Mouse (Mus musculus) hindbrain, embryonic 14.5 days (tissue): ENCODE measurements around the gene Cwc25. TPM values are rescaled to one million over a fixed set of nuclear protein-coding genes. Genes with fewer than 3 reads are reported as not detected.
A peak's percentile ranks its signal among the peaks of the same experiment; 100 is the strongest.

Experiments used
- ATAC-seq: fragments of 200-750 bp; cut with Nextera tagmentation; 2 replicates; pipeline ENCODE4 v1.8.0; 2017; ENCODE audit warnings: moderate number of reproducible peaks, mild to moderate bottlenecking, moderate TSS enrichment, moderate library complexity; ENCODE audit not compliant: low FRiP score
- DNase-seq: peaks from one replicate; pipeline ENCODE4 v3.0.0-alpha.2; 2015; ENCODE audit warnings: low spot score
- H3K27ac ChIP-seq: fragments of 300-500 bp; sonication (generic); 2 replicates; pipeline ENCODE4 v1.5.1; 2014; ENCODE audit warnings: mild to moderate bottlenecking, moderate library complexity
- H3K27me3 ChIP-seq: fragments of 300-500 bp; sonication (generic); 2 replicates; pipeline ENCODE4 v1.6.1; 2014; ENCODE audit warnings: mild to moderate bottlenecking, low read length, mixed read lengths; ENCODE audit not compliant: control insufficient read depth, insufficient read depth
- H3K36me3 ChIP-seq: fragments of 300-500 bp; sonication (generic); replicated peaks from 2 replicates; pipeline ENCODE4 v1.6.1; 2014; ENCODE audit not compliant: control insufficient read depth, insufficient read depth
- H3K4me1 ChIP-seq: fragments of 300-500 bp; sonication (generic); replicated peaks from 2 replicates; pipeline ENCODE4 v1.6.1; 2014; ENCODE audit warnings: antibody characterized with exemption, low read length, mixed read lengths; ENCODE audit not compliant: control insufficient read depth, insufficient read depth
- H3K4me2 ChIP-seq: fragments of 300-500 bp; sonication (generic); replicated peaks from 2 replicates; pipeline ENCODE4 v1.6.1; 2014; ENCODE audit warnings: mild to moderate bottlenecking, moderate library complexity
- H3K4me3 ChIP-seq: fragments of 300-500 bp; sonication (generic); replicated peaks from 2 replicates; pipeline ENCODE4 v1.5.1; 2014; ENCODE audit warnings: mild to moderate bottlenecking, low read length
- H3K9ac ChIP-seq: fragments of 300-500 bp; sonication (generic); 2 replicates; pipeline ENCODE4 v1.6.1; 2014
- H3K9me3 ChIP-seq: fragments of 300-500 bp; sonication (generic); 2 replicates; pipeline ENCODE4 v1.6.1; 2016; ENCODE audit warnings: low read length; ENCODE audit not compliant: control insufficient read depth
- WGBS: fragments of 180-500 bp; shearing (Covaris S2); extraction: QIAGEN DNeasy Blood & Tissue Kit; methylation state at CpG from one replicate; pipeline ENCODE4 v1.1.7; 2014; 5-methylcytosine and 5-hydroxymethylcytosine counted together
- polyA plus RNA-seq: library from polyadenylated mRNA; unstranded; fragments of >200 nt; fragmentation: Nextera tagmentation; extraction: Ambion mirVana; gene quantifications from 2 replicates; pipeline ENCODE4 v1.2.1, GENCODE M21; 2014

The Cwc25 gene
- polyA plus RNA-seq, 1 experiment from 2014 or later, result 11.2 TPM

GRCm38 (mm10) chr11:97779968-97780701 is 13.8 kb upstream of the Cwc25 start:
- Histone ChIP-seq H3K9me3 (no peaks in the 10 kb centered on the region), H3K27ac (no peak overlapping the region), H3K4me2 (peak overlapping the region; percentile 86), H3K36me3 (peaks cover 57% of the 10 kb centered on the region), H3K4me3 (0 out of 2 replicates have a peak overlapping the region, but pooled peaks have one; percentile 92), H3K27me3 (no peaks in the 10 kb centered on the region), H3K9ac (peak overlapping the region; percentile 98), H3K4me1 (peaks cover 19% of the 10 kb centered on the region; the same call in 1 of the 2 replicates)
- DNase-seq, result no peak
- ATAC-seq, result no peak
- 87% methylated on average over 2 of the region's 2 CpGs for WGBS

- 95% methylated on average over 1 of the region's 1 CpGs for WGBS
- Histone ChIP-seq H3K36me3 (peaks cover 61% of the 10 kb centered on the region), H3K27me3 (no peaks in the 10 kb centered on the region)
Observed at GRCm38 (mm10) chr11:97778918-97779317, 12.6 kb upstream of the Cwc25 start.

GRCm38 (mm10) chr11:97777129-97777529 is 10.8 kb upstream of the Cwc25 start:
- WGBS, result 53% methylated on average over 2 of the region's 2 CpGs
- Histone ChIP-seq H3K4me1 (peaks cover 15% of the 10 kb centered on the region; the same call in 1 of the 2 replicates), H3K4me3 (no peak overlapping the region), H3K27ac (no peak overlapping the region), H3K9me3 (no peaks in the 10 kb centered on the region), H3K36me3 (peaks cover 61% of the 10 kb centered on the region), H3K27me3 (no peaks in the 10 kb centered on the region), H3K9ac (no peak overlapping the region), H3K4me2 (no peak overlapping the region)
- DNase-seq (peak; percentile 35), ATAC-seq (peak; percentile 27; the same call in 1 of the 2 replicates)

More at GRCm38 (mm10) chr11:97778918-97779317, 12.6 kb upstream of the Cwc25 start:
- DNase-seq (no peak), ATAC-seq (no peak)
- H3K4me1 ChIP-seq, result peaks cover 19% of the 10 kb centered on the region; the same call in 1 of the 2 replicates
- no peak overlapping the region for H3K9ac ChIP-seq
- no peaks in the 10 kb centered on the region for H3K9me3 ChIP-seq
- no peak overlapping the region for H3K27ac ChIP-seq
- no peak overlapping the region for H3K4me3 ChIP-seq
- no peak overlapping the region for H3K4me2 ChIP-seq

- no peaks in the 10 kb centered on the region for H3K9me3 ChIP-seq
- H3K36me3 ChIP-seq, result peaks cover 61% of the 10 kb centered on the region
- H3K27me3 ChIP-seq, result no peaks in the 10 kb centered on the region
- no peak overlapping the region for H3K9ac ChIP-seq
- ATAC-seq, result no peak
- DNase-seq, result no peak
- WGBS, result 56% methylated on average over 5 of the region's 5 CpGs
- no peak overlapping the region for H3K4me2 ChIP-seq
- no peak overlapping the region for H3K4me3 ChIP-seq
- peaks cover 15% of the 10 kb centered on the region; the same call in 1 of the 2 replicates for H3K4me1 ChIP-seq
- H3K27ac ChIP-seq, result no peak overlapping the region
Observed at GRCm38 (mm10) chr11:97776497-97777128, 10.3 kb upstream of the Cwc25 start.

GRCm38 (mm10) chr11:97775808-97776496 is 9.6 kb upstream of the Cwc25 start, which contains the start of gene 1700001P01Rik:
1700001P01Rik (minus strand) TSS chr11:97775918.
- no peak within 1 kb of the TSS for H3K4me2 ChIP-seq
- DNase-seq (no peak), ATAC-seq (no peak)
- no peak within 1 kb of the TSS for H3K9ac ChIP-seq
- H3K4me1 ChIP-seq, result peaks cover 11% of the 10 kb centered on the region; the same call in 1 of the 2 replicates
- H3K36me3 ChIP-seq, result peaks cover 57% of the 10 kb centered on the region
- WGBS, result 44% methylated on average over 17 of the region's 17 CpGs
- H3K27ac ChIP-seq, result no peak within 1 kb of the TSS
- no peaks in the 10 kb centered on the region for H3K9me3 ChIP-seq
- H3K4me3 ChIP-seq, result no peak within 1 kb of the TSS
- H3K27me3 ChIP-seq, result no peaks in the 10 kb centered on the region

GRCm38 (mm10) chr11:97775186-97775585 is 8.8 kb upstream of the Cwc25 start:
- Histone ChIP-seq H3K27ac (no peak overlapping the region), H3K36me3 (peaks cover 50% of the 10 kb centered on the region), H3K27me3 (no peaks in the 10 kb centered on the region), H3K4me3 (no peak overlapping the region), H3K9ac (no peak overlapping the region), H3K9me3 (no peaks in the 10 kb centered on the region), H3K4me2 (no peak overlapping the region), H3K4me1 (peaks cover 4% of the 10 kb centered on the region; the same call in 1 of the 2 replicates)
- DNase-seq, result no peak
- no peak for ATAC-seq
- 81% methylated on average over 13 of the region's 13 CpGs for WGBS

GRCm38 (mm10) chr11:97771410-97771809 is 5.1 kb upstream of the Cwc25 start:
- no peak overlapping the region for H3K4me3 ChIP-seq
- ATAC-seq, result no peak
- no peaks in the 10 kb centered on the region for H3K4me1 ChIP-seq
- H3K27me3 ChIP-seq, result no peaks in the 10 kb centered on the region
- no peak overlapping the region for H3K4me2 ChIP-seq
- H3K9ac ChIP-seq, result no peak overlapping the region
- peaks cover 14% of the 10 kb centered on the region for H3K36me3 ChIP-seq
- WGBS, result 82% methylated on average over 14 of the region's 14 CpGs
- no peak overlapping the region for H3K27ac ChIP-seq
- H3K9me3 ChIP-seq, result no peaks in the 10 kb centered on the region
- DNase-seq, result no peak

GRCm38 (mm10) chr11:97769704-97770103 is 3.3 kb upstream of the Cwc25 start:
- WGBS, result 53% methylated on average over 2 of the region's 2 CpGs
- H3K36me3 ChIP-seq, result no peaks in the 10 kb centered on the region
- no peak overlapping the region for H3K9ac ChIP-seq
- H3K9me3 ChIP-seq, result no peaks in the 10 kb centered on the region
- no peak overlapping the region for H3K4me3 ChIP-seq
- H3K27me3 ChIP-seq, result no peaks in the 10 kb centered on the region
- DNase-seq (no peak), ATAC-seq (no peak)
- H3K27ac ChIP-seq, result no peak overlapping the region
- H3K4me2 ChIP-seq, result no peak overlapping the region
- H3K4me1 ChIP-seq, result peaks cover 10% of the 10 kb centered on the region

- peaks cover 11% of the 10 kb centered on the region for H3K4me1 ChIP-seq
- DNase-seq, result no peak
- ATAC-seq, result no peak
- no peak overlapping the region for H3K27ac ChIP-seq
- peaks cover 65% of the 10 kb centered on the region for H3K36me3 ChIP-seq
- no peak overlapping the region for H3K4me3 ChIP-seq
- H3K9ac ChIP-seq, result no peak overlapping the region
- H3K27me3 ChIP-seq, result no peaks in the 10 kb centered on the region
- no peak overlapping the region for H3K4me2 ChIP-seq
- H3K9me3 ChIP-seq, result no peaks in the 10 kb centered on the region
Observed at GRCm38 (mm10) chr11:97761638-97762037, 4.7 kb downstream of the Cwc25 start.
